Mouse (Mus musculus): ENCODE measurements around the gene Trim31. TPM values are rescaled to one million over a fixed set of nuclear protein-coding genes. Genes with fewer than 3 reads are reported as not detected.

Trim31 gene
- polyA plus RNA-seq, 1 experiment from 2014 or later, result not detected

DNA sequence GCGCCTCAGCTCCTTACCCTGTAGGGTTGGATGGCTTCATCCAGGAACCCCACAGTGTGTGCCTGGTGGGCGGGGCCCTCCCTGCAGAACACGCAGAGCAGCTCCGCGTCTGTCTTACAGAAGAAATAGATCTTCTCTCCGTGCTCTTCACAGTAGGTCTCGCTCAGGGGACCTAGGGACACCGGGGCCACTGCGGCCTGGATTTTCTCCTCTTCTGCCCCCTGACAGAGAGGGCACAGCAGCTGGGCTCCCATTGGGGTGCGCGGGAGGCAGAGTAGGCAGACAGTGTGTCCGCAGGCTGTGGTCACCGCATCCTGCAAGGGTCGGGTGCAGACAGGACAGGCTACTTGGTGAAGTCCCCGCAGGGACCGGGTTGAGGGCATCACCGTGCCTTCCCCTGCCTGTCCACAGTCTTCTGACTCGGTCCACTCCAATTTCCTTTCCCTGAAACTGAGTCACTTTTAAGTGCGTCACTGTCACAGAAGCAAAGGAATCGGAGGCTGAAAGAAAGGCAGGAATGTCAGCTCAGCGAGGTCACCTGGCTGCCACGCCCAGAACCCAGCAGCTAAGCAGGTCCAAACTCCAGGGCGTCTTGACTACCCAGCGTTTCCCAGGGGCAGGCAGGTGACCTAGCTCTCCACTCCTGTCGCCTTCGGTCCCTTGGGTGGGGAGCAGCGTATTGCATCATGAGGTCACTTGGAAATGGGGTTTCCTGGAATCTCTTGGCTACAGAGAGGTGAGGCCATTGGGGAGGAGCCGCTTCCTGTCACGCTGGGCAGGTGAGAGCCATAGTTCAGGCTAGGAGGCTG is 31.0 kb upstream of the Trim31 start, which contains the start of gene Trim15:
Gene Trim15 (minus strand): TSS at position 492 of the 809 bp plus-strand sequence.
- no peak for DNase-seq (ENCODE audit: low spot score)
- WGBS, result 15% methylated on average over 29 of the region's 29 CpGs
- H3K9ac ChIP-seq (ENCODE audit: low read length), result no peak within 1 kb of the TSS

DNA sequence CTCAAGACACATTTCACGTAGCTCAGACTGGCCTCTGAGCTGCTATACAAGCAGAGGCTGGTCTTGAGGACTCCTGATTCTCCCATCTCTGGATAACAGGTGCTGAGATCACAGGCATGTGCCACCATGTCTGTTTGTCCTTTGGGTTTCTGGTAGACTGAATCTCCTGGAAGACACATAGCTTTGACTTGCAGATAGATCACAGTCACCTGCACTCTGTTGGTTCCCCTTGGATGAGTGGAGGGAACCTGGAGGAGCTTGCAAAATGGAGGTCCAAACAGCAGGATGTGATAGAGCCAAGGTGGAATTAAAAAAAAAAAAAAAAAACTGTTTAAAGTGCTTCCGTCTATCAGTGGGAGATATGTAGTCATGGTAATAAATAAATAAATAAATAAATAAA is 29.1 kb upstream of the Trim31 start:
- WGBS, result 80% methylated on average over 2 of the region's 2 CpGs
- DNase-seq (ENCODE audit: low spot score), result no peak
- no peak overlapping the region for H3K4me2 ChIP-seq (ENCODE audit: low read depth, low read length, severe bottlenecking)

More for the DNA sequence above, 31.0 kb upstream of the Trim31 start, which contains the start of gene Trim15:
- peaks cover 2% of the 10 kb centered on the region; the same call in 1 of the 2 replicates for H3K4me1 ChIP-seq (replicated peaks; ENCODE audit: control insufficient read depth, insufficient read depth, low read length)
- H3K9me3 ChIP-seq (ENCODE audit: control insufficient read depth, low read length), result no peaks in the 10 kb centered on the region
- ATAC-seq (replicated peaks; ENCODE audit: low FRiP score), result peak; percentile 10; the same call in 1 of the 2 replicates
- H3K4me2 ChIP-seq (ENCODE audit: low read depth, low read length, severe bottlenecking), result peak within 1 kb of the TSS; percentile 26; the same call in 1 of the 2 replicates
- H3K4me3 ChIP-seq (ENCODE audit: low read depth, low read length), result no peak within 1 kb of the TSS
- H3K27ac ChIP-seq (ENCODE audit: low read depth, low read length), result no peak within 1 kb of the TSS
- H3K36me3 ChIP-seq (ENCODE audit: control insufficient read depth, insufficient read depth, low read length), result no peaks in the 10 kb centered on the region
- H3K27me3 ChIP-seq (ENCODE audit: control insufficient read depth, insufficient read depth, low read length), result peaks cover 6% of the 10 kb centered on the region

DNA sequence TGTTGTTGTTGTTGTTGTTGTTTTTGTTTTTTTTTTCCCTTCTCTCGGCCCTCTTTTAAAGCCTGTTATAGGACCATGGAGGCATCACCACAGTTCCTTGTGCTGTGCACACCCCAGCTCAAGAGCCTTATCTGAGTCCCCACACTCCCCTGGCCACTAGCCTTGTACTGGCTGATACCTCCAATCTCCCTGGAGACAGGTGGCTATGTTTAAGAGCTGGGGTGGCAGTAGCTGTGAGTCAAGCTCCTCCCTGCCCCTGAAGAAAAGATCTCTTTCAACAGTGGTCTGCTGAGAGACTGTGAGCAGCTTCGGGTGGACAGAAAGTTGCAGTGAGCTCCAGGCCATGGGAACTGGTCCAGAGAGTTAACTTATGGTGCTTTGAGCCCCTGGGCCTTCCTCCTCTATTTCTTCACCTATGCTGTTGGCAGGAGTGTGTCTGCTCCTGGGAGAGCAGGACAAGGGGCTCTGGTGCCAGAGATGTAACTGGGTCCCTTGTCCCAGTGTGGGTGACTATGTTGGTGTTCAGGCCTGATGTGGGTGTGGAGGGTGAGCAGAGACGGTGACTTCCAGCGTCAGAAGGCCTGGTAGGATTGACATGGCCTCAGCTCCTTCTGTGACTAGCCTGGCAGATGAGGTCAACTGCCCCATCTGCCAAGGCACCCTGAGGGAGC is 28.5 kb upstream of the Trim31 start, which contains the start of gene Trim10:
Gene Trim10 (plus strand): TSS at position 291 of the 671 bp plus-strand sequence.
- ATAC-seq (replicated peaks; ENCODE audit: low FRiP score), result no peak
- H3K4me2 ChIP-seq (ENCODE audit: low read depth, low read length, severe bottlenecking), result no peak within 1 kb of the TSS
- 85% methylated on average over 4 of the region's 4 CpGs for WGBS
- peaks cover 2% of the 10 kb centered on the region; the same call in 1 of the 2 replicates for H3K4me1 ChIP-seq (replicated peaks; ENCODE audit: control insufficient read depth, insufficient read depth, low read length)
- no peaks in the 10 kb centered on the region for H3K9me3 ChIP-seq (ENCODE audit: control insufficient read depth, low read length)
- 0 out of 2 replicates have a peak within 1 kb of the TSS, but pooled peaks have one; percentile 3 for H3K27ac ChIP-seq (ENCODE audit: low read depth, low read length)
- DNase-seq (ENCODE audit: low spot score), result no peak
- H3K9ac ChIP-seq (ENCODE audit: low read length), result no peak within 1 kb of the TSS
- H3K36me3 ChIP-seq (ENCODE audit: control insufficient read depth, insufficient read depth, low read length), result no peaks in the 10 kb centered on the region
- H3K27me3 ChIP-seq (ENCODE audit: control insufficient read depth, insufficient read depth, low read length), result peaks cover 6% of the 10 kb centered on the region
- H3K4me3 ChIP-seq (ENCODE audit: low read depth, low read length), result no peak within 1 kb of the TSS

More for the DNA sequence above, 29.1 kb upstream of the Trim31 start:
- Histone ChIP-seq H3K9ac (ENCODE audit: low read length) (no peak overlapping the region), H3K27ac (ENCODE audit: low read depth, low read length) (no peak overlapping the region), H3K4me3 (ENCODE audit: low read depth, low read length) (no peak overlapping the region), H3K36me3 (ENCODE audit: control insufficient read depth, insufficient read depth, low read length) (no peaks in the 10 kb centered on the region), H3K27me3 (ENCODE audit: control insufficient read depth, insufficient read depth, low read length) (peaks cover 6% of the 10 kb centered on the region), H3K9me3 (ENCODE audit: control insufficient read depth, low read length) (no peaks in the 10 kb centered on the region), H3K4me1 (replicated peaks; ENCODE audit: control insufficient read depth, insufficient read depth, low read length) (peaks cover 2% of the 10 kb centered on the region; the same call in 1 of the 2 replicates)
- no peak for ATAC-seq (replicated peaks; ENCODE audit: low FRiP score)

DNA sequence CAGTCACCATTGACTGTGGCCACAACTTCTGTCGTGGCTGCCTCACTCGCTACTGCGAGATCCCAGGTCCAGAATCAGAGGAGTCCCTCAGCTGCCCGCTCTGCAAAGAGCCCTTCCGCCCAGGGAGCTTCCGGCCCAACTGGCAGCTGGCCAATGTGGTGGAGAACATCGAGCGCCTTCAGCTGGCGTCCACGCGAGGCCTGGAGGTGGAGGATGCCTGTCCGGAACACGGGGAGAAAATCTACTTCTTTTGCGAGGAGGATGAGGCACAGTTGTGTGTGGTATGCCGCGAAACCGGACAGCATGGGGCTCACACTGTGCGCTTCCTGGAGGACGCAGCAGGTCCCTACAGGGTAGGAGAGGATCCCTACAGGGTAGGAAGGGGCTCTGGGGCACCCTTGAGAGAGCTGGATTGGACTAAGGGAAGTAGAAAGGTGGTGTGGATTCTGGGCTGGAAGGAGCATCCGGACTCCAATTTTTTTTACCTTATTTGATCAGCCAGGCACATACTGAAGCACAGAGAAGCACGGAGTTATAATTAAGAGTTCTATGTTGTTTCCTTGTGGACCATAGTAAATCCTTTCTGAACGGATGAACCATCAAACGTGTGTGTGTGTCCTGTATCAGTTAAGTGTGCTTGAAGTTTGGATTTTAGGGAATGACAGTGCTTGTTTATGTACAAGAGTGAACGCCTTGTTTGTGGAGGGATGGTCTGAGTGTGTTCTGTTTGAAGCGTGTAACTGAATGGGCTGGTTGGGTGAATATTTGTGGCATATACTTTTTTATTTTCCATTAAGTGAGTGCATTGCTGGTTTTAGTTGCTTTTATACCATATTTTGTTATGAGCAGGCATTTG is 27.7 kb upstream of the Trim31 start:
- WGBS, result 83% methylated on average over 25 of the region's 25 CpGs
- H3K27me3 ChIP-seq (ENCODE audit: control insufficient read depth, insufficient read depth, low read length), result peaks cover 6% of the 10 kb centered on the region
- no peaks in the 10 kb centered on the region for H3K36me3 ChIP-seq (ENCODE audit: control insufficient read depth, insufficient read depth, low read length)
- H3K27ac ChIP-seq (ENCODE audit: low read depth, low read length), result 0 out of 2 replicates have a peak overlapping the region, but pooled peaks have one; percentile 3
- ATAC-seq (replicated peaks; ENCODE audit: low FRiP score) (no peak), DNase-seq (ENCODE audit: low spot score) (no peak)
- H3K4me3 ChIP-seq (ENCODE audit: low read depth, low read length), result no peak overlapping the region
- H3K9me3 ChIP-seq (ENCODE audit: control insufficient read depth, low read length), result no peaks in the 10 kb centered on the region
- H3K4me2 ChIP-seq (ENCODE audit: low read depth, low read length, severe bottlenecking), result no peak overlapping the region
- no peak overlapping the region for H3K9ac ChIP-seq (ENCODE audit: low read length)
- peaks cover 2% of the 10 kb centered on the region; the same call in 1 of the 2 replicates for H3K4me1 ChIP-seq (replicated peaks; ENCODE audit: control insufficient read depth, insufficient read depth, low read length)

DNA sequence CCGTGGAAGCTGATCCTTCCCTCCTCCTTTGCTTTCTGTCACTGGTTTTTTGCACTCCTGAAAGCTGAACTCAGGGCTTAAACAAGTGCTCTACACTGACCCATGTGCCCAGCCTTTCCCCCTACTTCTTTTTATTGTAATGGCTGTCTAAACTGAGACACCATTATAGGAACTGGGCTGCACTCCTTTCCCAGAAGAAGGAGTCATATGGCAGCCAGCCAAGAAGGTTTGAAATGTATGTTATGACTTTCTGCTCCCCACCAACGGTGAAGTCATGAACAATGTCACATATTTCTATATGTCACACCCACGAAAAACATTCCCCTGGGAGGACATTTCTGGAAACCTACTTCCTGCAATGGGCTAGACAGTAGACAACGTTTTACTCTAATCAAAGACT is 23.3 kb upstream of the Trim31 start:
- no peak overlapping the region for H3K4me2 ChIP-seq (ENCODE audit: low read depth, low read length, severe bottlenecking)
- H3K27ac ChIP-seq (ENCODE audit: low read depth, low read length), result no peak overlapping the region
- no peak overlapping the region for H3K4me3 ChIP-seq (ENCODE audit: low read depth, low read length)
- H3K27me3 ChIP-seq (ENCODE audit: control insufficient read depth, insufficient read depth, low read length), result no peaks in the 10 kb centered on the region
- DNase-seq (ENCODE audit: low spot score), result no peak
- no peak for ATAC-seq (replicated peaks; ENCODE audit: low FRiP score)
- no peak overlapping the region for H3K9ac ChIP-seq (ENCODE audit: low read length)
- no peaks in the 10 kb centered on the region for H3K4me1 ChIP-seq (replicated peaks; ENCODE audit: control insufficient read depth, insufficient read depth, low read length)
- WGBS, result 87% methylated on average over 4 of the region's 4 CpGs
- no peaks in the 10 kb centered on the region for H3K36me3 ChIP-seq (ENCODE audit: control insufficient read depth, insufficient read depth, low read length)
- no peaks in the 10 kb centered on the region for H3K9me3 ChIP-seq (ENCODE audit: control insufficient read depth, low read length)

DNA sequence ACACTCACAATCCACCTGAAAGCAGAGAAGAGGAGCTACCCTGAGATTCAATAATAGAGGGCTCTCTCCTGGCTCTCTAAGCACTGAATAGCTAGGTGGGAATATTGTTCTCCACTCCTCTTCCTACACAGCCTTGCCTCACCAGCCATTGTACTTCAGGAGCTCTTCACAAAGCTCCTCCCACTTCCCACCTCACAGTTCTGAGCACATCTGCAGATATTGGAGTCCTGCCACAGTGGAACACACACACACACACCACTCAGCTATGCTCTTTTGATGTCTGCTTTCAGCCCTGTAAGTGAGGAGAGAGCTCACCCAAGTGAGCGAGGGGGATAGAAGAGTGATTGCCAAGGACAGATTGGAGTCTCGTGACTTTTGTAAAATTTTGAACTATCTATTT is 14.6 kb upstream of the Trim31 start:
- WGBS, result 84% methylated on average over 2 of the region's 2 CpGs
- Histone ChIP-seq H3K27ac (ENCODE audit: low read depth, low read length) (no peak overlapping the region), H3K4me2 (ENCODE audit: low read depth, low read length, severe bottlenecking) (no peak overlapping the region), H3K4me1 (replicated peaks; ENCODE audit: control insufficient read depth, insufficient read depth, low read length) (no peaks in the 10 kb centered on the region), H3K36me3 (ENCODE audit: control insufficient read depth, insufficient read depth, low read length) (no peaks in the 10 kb centered on the region), H3K9ac (ENCODE audit: low read length) (no peak overlapping the region), H3K27me3 (ENCODE audit: control insufficient read depth, insufficient read depth, low read length) (no peaks in the 10 kb centered on the region), H3K4me3 (ENCODE audit: low read depth, low read length) (no peak overlapping the region), H3K9me3 (ENCODE audit: control insufficient read depth, low read length) (no peaks in the 10 kb centered on the region)
- no peak for DNase-seq (ENCODE audit: low spot score)
- no peak for ATAC-seq (replicated peaks; ENCODE audit: low FRiP score)

DNA sequence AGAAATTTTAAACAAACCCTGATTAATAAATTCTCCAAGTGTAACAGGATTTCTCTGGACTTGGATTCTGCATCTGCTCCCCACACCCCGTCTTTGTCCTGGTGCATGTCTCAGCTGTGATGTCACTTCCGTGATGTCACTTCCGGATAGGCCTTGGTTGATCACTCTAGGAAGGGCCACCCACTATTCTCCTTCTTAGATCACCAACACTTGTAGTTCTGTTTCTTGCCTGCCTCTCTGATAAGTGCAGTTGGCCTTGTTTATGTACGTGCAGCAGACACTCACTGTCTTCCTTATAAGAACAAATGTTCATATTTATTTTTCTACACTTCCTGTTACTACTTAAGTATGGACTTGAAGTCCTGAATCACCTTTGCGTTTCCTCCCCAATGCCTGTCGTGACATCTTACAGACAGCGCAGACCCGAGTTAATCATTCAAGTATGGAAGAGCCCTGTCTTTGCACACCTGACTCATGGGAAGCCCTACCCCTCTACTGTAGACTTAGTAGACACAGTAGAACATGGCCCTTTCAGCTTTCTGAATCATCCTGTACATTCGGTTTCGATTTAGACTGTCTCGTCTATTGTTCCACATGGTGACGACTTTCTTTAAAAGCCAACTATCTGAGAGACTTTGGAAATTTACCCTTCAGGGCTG is 12.7 kb upstream of the Trim31 start:
- no peak overlapping the region for H3K4me3 ChIP-seq (ENCODE audit: low read depth, low read length)
- H3K9ac ChIP-seq (ENCODE audit: low read length), result no peak overlapping the region
- no peaks in the 10 kb centered on the region for H3K27me3 ChIP-seq (ENCODE audit: control insufficient read depth, insufficient read depth, low read length)
- H3K9me3 ChIP-seq (ENCODE audit: control insufficient read depth, low read length), result no peaks in the 10 kb centered on the region
- no peak overlapping the region for H3K27ac ChIP-seq (ENCODE audit: low read depth, low read length)
- no peak for ATAC-seq (replicated peaks; ENCODE audit: low FRiP score)
- H3K36me3 ChIP-seq (ENCODE audit: control insufficient read depth, insufficient read depth, low read length), result no peaks in the 10 kb centered on the region
- no peak for DNase-seq (ENCODE audit: low spot score)
- no peak overlapping the region for H3K4me2 ChIP-seq (ENCODE audit: low read depth, low read length, severe bottlenecking)
- 94% methylated on average over 12 of the region's 12 CpGs for WGBS
- H3K4me1 ChIP-seq (replicated peaks; ENCODE audit: control insufficient read depth, insufficient read depth, low read length), result no peaks in the 10 kb centered on the region
